Mouse (Mus musculus) adrenal gland, postnatal 10 days (tissue): ENCODE measurements around the gene Ddi2. TPM values are rescaled to one million over a fixed set of nuclear protein-coding genes. Genes with fewer than 3 reads are reported as not detected.

Source experiments
- DNase-seq: peaks from one replicate; pipeline ENCODE4 v3.0.0; 2021; ENCODE audit warnings: mixed read lengths
- total RNA-seq, 2 experiments: library from RNA; stranded (reverse); gene quantifications; 2 replicates each; pipeline ENCODE4 v1.2.3; 2021

The Ddi2 gene
- total RNA-seq, 2 experiments from 2014 or later, result 48.6 to 59.9 TPM

GRCm38 (mm10) chr4:141653813-141654212, 69.4 kb downstream of the Ddi2 start:
- DNase-seq, result no peak

GRCm38 (mm10) chr4:141653044-141653443, 70.2 kb downstream of the Ddi2 start:
- no peak for DNase-seq

- DNase-seq, result no peak
These were observed 71.3 kb downstream of the Ddi2 start for GRCm38 (mm10) chr4:141651944-141652343.

GRCm38 (mm10) chr4:141651286-141651685, 71.9 kb downstream of the Ddi2 start:
- no peak for DNase-seq

GRCm38 (mm10) chr4:141649244-141649643, 74.0 kb downstream of the Ddi2 start:
- no peak for DNase-seq

GRCm38 (mm10) chr4:141648262-141648661, 75.0 kb downstream of the Ddi2 start:
- no peak for DNase-seq

GRCm38 (mm10) chr4:141647187-141647586, 76.0 kb downstream of the Ddi2 start:
- DNase-seq, result no peak

- DNase-seq, result no peak
These were observed 77.2 kb downstream of the Ddi2 start for GRCm38 (mm10) chr4:141645988-141646387.

- peak; percentile 73 for DNase-seq
These were observed 79.9 kb downstream of the Ddi2 start for GRCm38 (mm10) chr4:141643118-141643855.

GRCm38 (mm10) chr4:141641961-141642811, 81.0 kb downstream of the Ddi2 start:
- DNase-seq, result no peak

GRCm38 (mm10) chr4:141641353-141641771, 81.9 kb downstream of the Ddi2 start:
- DNase-seq, result no peak

GRCm38 (mm10) chr4:141639474-141639873, 83.7 kb downstream of the Ddi2 start:
- no peak for DNase-seq

GRCm38 (mm10) chr4:141636693-141637092, 86.5 kb downstream of the Ddi2 start:
- DNase-seq, result peak; percentile 51

GRCm38 (mm10) chr4:141635991-141636390, 87.2 kb downstream of the Ddi2 start:
- DNase-seq, result no peak

GRCm38 (mm10) chr4:141632111-141632873, 90.9 kb downstream of the Ddi2 start:
- peak; percentile 52 for DNase-seq

GRCm38 (mm10) chr4:141631250-141631649, 92.0 kb downstream of the Ddi2 start:
- no peak for DNase-seq

- DNase-seq, result no peak
These were observed 93.2 kb downstream of the Ddi2 start for GRCm38 (mm10) chr4:141630021-141630420.

- DNase-seq, result no peak
These were observed 94.6 kb downstream of the Ddi2 start for GRCm38 (mm10) chr4:141628661-141629060.
